Mouse (Mus musculus) ES-E14 (cell line): ENCODE results near the gene Ide. TPM values are rescaled to one million over a fixed set of nuclear protein-coding genes. Genes with fewer than 3 reads are reported as not detected.

Experiments
- DNase-seq: peaks from one replicate; pipeline ENCODE4 v3.0.0-alpha.2; 2013; ENCODE audit warnings: low read depth, low spot score
- H3K27ac ChIP-seq: 2 replicates; pipeline ENCODE4 v1.5.1; 2012; ENCODE audit warnings: low read depth, mild to moderate bottlenecking, low read length, moderate library complexity, mixed read lengths; ENCODE audit not compliant: poor library complexity, insufficient read depth, severe bottlenecking
- H3K36me3 ChIP-seq: 2 replicates; pipeline ENCODE4 v1.6.1; 2012; ENCODE audit warnings: mild to moderate bottlenecking, low read length, moderate library complexity, mixed read lengths; ENCODE audit not compliant: control insufficient read depth, poor library complexity, insufficient read depth, severe bottlenecking
- H3K4me1 ChIP-seq, 2 experiments: fragments of 150-350 bp in 1 of 2; sonication (generic) in 1 of 2; 2 replicates each; pipeline ENCODE4 v1.6.1; 2012; ENCODE audit warnings: low read length in 2 of 2, mild to moderate bottlenecking in 1 of 2, mixed read lengths in 1 of 2; ENCODE audit not compliant: control insufficient read depth in 2 of 2, insufficient read depth in 2 of 2, poor library complexity in 1 of 2
- H3K4me3 ChIP-seq, 2 experiments: fragments of 150-350 bp in 1 of 2; sonication (generic) in 1 of 2; 2 replicates each; pipeline ENCODE4 v1.5.1; 2012; ENCODE audit warnings: low read length in 2 of 2, low read depth in 1 of 2, mild to moderate bottlenecking in 1 of 2, mixed read lengths in 1 of 2; ENCODE audit not compliant: insufficient read depth in 1 of 2, poor library complexity in 1 of 2, severe bottlenecking in 1 of 2
- H3K9ac ChIP-seq: 2 replicates; pipeline ENCODE4 v1.6.1; 2012; ENCODE audit warnings: low read depth, mild to moderate bottlenecking, low read length, mixed read lengths; ENCODE audit not compliant: poor library complexity, insufficient read depth, severe bottlenecking
- H3K9me3 ChIP-seq: fragments of 150-350 bp; sonication (generic); 2 replicates; pipeline ENCODE4 v1.6.1; 2012; ENCODE audit warnings: low read depth, mild to moderate bottlenecking, low read length; ENCODE audit not compliant: control insufficient read depth, insufficient read depth
- CHD2 ChIP-seq: IDR thresholded peaks from 2 replicates; pipeline ENCODE4 v1.6.1; 2014; ENCODE audit warnings: mild to moderate bottlenecking, low read depth, low read length, inconsistent platforms
- HCFC1 ChIP-seq: IDR thresholded peaks from 2 replicates; pipeline ENCODE4 v1.6.1; 2012; ENCODE audit warnings: low read length, inconsistent platforms, borderline replicate concordance; ENCODE audit not compliant: insufficient read depth
- MAFK ChIP-seq: IDR thresholded peaks from 2 replicates; pipeline ENCODE4 v1.6.1; 2014; ENCODE audit warnings: mild to moderate bottlenecking, low read depth, low read length, inconsistent platforms; ENCODE audit not compliant: insufficient read depth
- ZC3H11A ChIP-seq: IDR thresholded peaks from 2 replicates; pipeline ENCODE4 v1.6.1; 2012; ENCODE audit warnings: low read depth, mild to moderate bottlenecking, inconsistent platforms, low read length, borderline replicate concordance
- ZNF384 ChIP-seq: IDR thresholded peaks from 2 replicates; pipeline ENCODE4 v1.6.1; 2012; ENCODE audit warnings: low read depth, low read length, inconsistent platforms
- in situ Hi-C, 2 experiments: fragments of 600-800 bp; cut with MboI; formaldehyde crosslinking; loops; one replicate each; pipeline ENCODE4 v1.15.1; 2025; ENCODE audit warnings: low sequenced_read_pairs in 2 of 2, inconsistent platforms in 1 of 2; ENCODE audit not compliant: unreplicated experiment in 2 of 2
- total RNA-seq: library from RNA; depleted of rRNA; stranded (reverse); fragments of 300-350 nt; gene quantifications from 2 replicates; pipeline ENCODE4 v1.2.3, GENCODE M21; 2012

The Ide gene
- total RNA-seq, 1 experiment: 44.8 TPM

- H3K4me1 ChIP-seq: peaks cover 0 to 2% of the 10 kb centered on the region in 2 experiments; a peak in 1 of 4 replicates
- H3K36me3 ChIP-seq: peaks cover 18% of the 10 kb centered on the region
- in situ Hi-C loops: no loop called here
Measured at GRCm38 (mm10) chr19:37320802-37321619, 16.6 kb downstream of the Ide start.

GRCm38 (mm10) chr19:37317359-37317758, 20.3 kb downstream of the Ide start:
- in situ Hi-C loops: no loop called here

More at GRCm38 (mm10) chr19:37320802-37321619, 16.6 kb downstream of the Ide start:
- no peak overlapping the region for H3K4me3 ChIP-seq
- no peaks in the 10 kb centered on the region for H3K9me3 ChIP-seq
- no peak overlapping the region for H3K9ac ChIP-seq
- TF ChIP-seq HCFC1 (no peak), ZC3H11A (no peak), CHD2 (no peak), MAFK (no peak), ZNF384 (no peak)
- DNase-seq: no peak
- H3K27ac ChIP-seq: no peak overlapping the region

GRCm38 (mm10) chr19:37315091-37315490, 22.6 kb downstream of the Ide start:
- TF ChIP-seq ZC3H11A: no peak
- TF ChIP-seq CHD2: no peak
- in situ Hi-C loops: no loop called here
- H3K9me3 ChIP-seq: no peaks in the 10 kb centered on the region
- no peak for DNase-seq
- no peak overlapping the region for H3K9ac ChIP-seq
- no peak overlapping the region for H3K27ac ChIP-seq
- peaks cover 30% of the 10 kb centered on the region for H3K36me3 ChIP-seq
- H3K4me1 ChIP-seq: 0 out of 4 replicates have a peak, but pooled peaks cover 0 to 2% of the 10 kb centered on the region in 2 experiments
- H3K4me3 ChIP-seq: no peak overlapping the region

More at GRCm38 (mm10) chr19:37317359-37317758, 20.3 kb downstream of the Ide start:
- H3K27ac ChIP-seq: no peak overlapping the region
- H3K4me3 ChIP-seq: no peak overlapping the region
- H3K9ac ChIP-seq: no peak overlapping the region
- no peaks in the 10 kb centered on the region for H3K9me3 ChIP-seq
- TF ChIP-seq ZC3H11A (no peak), MAFK (no peak), ZNF384 (no peak), HCFC1 (no peak), CHD2 (no peak)
- H3K36me3 ChIP-seq: peaks cover 26% of the 10 kb centered on the region
- DNase-seq: no peak
- H3K4me1 ChIP-seq: no peaks in the 10 kb centered on the region; a peak in 1 of 4 replicates

- in situ Hi-C loops: no loop called here
- Histone ChIP-seq H3K4me3 (no peak overlapping the region), H3K9me3 (no peaks in the 10 kb centered on the region), H3K9ac (no peak overlapping the region), H3K27ac (no peak overlapping the region; the same call in 1 of the 2 replicates), H3K36me3 (peaks cover 40% of the 10 kb centered on the region), H3K4me1 (0 out of 4 replicates have a peak, but pooled peaks cover 0 to 2% of the 10 kb centered on the region in 2 experiments)
- TF ChIP-seq HCFC1 (no peak), ZNF384 (no peak), MAFK (no peak), CHD2 (no peak), ZC3H11A (no peak)
- DNase-seq: no peak
Measured at GRCm38 (mm10) chr19:37311426-37311825, 26.2 kb downstream of the Ide start.

- 0 out of 4 replicates have a peak, but pooled peaks cover 0 to 2% of the 10 kb centered on the region in 2 experiments for H3K4me1 ChIP-seq
- no peak for TF ChIP-seq CHD2
- TF ChIP-seq ZNF384: no peak
- no peak for TF ChIP-seq MAFK
- no peak for TF ChIP-seq HCFC1
- TF ChIP-seq ZC3H11A: no peak
Measured at GRCm38 (mm10) chr19:37310133-37310532, 27.5 kb downstream of the Ide start.

More at GRCm38 (mm10) chr19:37310133-37310532, 27.5 kb downstream of the Ide start:
- no peak for DNase-seq
- peaks cover 35% of the 10 kb centered on the region for H3K36me3 ChIP-seq
- no peak overlapping the region for H3K27ac ChIP-seq
- no peak overlapping the region for H3K4me3 ChIP-seq
- H3K9ac ChIP-seq: no peak overlapping the region
- no peaks in the 10 kb centered on the region for H3K9me3 ChIP-seq
- in situ Hi-C loops: no loop called here
